Mouse (Mus musculus): ENCODE data around the gene Scyl1.

Scyl1 gene

DNA sequence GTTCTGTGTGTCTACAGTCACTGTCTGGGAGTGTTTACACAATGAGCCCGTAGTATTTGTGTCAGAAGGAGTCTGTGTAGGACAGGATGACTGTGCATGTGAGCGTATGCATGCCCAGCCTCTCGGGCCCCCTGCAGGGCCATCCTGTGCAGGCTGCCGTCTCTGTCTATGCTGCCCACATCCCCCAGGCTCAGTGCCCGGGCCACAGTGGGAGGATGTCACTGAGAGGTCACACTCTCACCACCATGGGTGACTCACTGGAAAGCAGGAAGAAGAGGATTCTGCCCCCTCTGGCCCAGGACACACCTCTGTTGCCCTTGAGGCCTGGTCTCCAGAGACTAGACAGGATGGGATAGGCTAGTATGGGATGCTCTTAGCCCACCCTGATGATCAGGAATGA lies 27.6 kb downstream of the Scyl1 start:
- DNase-seq (ENCODE audit: low read depth, low spot score), result no peak

DNA sequence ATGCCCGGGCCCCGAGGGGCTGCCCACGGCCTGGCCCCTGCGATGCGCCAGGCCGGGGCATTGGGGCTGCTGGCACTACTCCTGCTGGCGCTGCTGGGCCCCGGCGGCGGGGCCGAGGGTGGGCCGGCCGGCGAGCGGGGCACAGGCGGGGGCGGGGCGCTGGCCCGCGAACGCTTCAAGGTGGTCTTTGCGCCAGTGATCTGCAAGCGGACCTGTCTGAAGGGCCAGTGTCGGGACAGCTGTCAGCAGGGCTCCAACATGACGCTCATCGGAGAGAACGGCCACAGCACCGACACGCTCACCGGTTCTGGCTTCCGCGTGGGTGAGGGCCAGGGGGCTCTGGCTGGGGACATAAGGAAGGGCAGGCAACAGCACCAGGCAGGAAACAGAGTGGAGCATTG lies 29.0 kb downstream of the Scyl1 start:
- DNase-seq (ENCODE audit: low read depth, low spot score), result no peak

DNA sequence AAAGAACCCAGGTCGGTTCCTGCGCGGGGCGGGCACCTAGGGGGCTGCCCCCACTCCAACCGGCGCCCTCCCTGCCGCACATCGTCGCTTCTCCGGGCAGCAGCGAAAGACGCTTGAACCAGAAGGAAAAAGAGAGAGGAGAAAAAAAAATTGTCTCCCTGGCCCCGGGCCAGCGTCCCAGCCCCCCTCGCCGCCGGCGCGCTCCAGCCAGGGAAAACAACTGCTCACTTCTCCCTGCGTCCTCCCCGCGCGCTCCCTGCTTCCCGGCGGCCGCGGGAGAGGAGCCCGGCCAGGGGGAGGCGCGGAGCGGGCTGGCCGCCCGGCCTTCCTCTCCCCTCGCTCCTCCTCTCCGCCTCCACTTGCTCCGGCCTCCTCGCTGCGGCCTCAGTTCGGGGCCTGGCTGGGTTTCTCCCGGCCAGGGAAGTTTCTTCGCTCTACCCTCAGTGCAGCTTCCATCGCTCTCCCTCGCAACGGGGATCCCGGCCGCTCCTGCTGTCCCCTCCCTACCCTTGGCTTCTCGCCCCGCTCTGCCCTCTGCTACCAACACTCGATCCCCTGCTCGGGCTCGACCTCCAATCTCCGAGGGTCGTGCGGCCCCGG lies 29.5 kb downstream of the Scyl1 start:
- DNase-seq (ENCODE audit: low read depth, low spot score), result no peak

DNA sequence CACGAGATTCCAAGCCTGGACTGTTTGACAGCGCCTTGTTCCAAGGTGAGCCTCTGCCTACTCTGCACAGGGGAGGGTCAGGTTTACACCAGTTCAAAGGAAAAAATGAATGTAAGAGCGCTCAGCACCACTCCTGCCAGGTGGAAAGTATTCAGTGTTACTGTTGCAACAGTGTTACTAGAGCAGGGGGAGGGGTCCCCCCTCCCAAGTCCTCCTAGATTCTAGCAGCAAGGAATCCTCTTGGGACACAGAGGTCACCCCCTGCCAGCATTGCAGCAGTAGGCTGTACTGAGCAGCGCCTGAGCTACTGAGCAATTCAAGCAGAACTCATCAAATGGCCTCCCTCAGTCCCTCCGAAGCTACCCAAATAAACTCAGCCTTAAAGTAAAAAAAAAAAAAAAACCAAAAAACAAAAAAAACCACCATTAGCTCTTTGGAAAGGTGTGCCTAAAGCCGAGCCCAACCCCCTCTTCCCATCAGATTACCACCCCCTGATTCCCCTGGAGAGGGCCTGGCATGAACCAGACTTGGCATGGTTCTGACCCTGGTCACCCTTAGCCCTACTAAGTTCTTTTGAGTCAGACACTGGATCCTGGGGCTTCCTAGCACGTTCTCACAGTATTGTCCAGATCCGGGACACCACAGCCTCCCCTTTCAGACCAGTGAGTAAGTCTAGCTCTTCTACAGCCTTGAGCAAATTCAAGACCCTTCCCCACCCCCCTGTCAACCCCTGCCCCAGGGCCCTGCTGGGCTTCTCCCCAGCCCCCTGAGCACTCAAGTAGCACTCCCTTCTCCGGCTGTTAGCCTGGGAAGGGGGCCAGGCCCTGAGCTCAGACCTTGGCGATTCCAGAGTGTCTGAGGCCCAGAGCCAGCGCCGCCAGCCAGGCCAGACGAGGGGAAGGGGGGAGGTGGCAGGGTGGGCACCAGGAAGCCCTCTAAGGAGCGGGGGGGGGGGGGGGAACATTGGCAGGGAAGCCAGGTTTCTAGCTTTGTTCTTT lies 30.6 kb downstream of the Scyl1 start, which contains the start of gene Ltbp3:
TSS of gene Ltbp3 (plus strand) at position 585 of the 998 bp plus-strand sequence.
- DNase-seq (ENCODE audit: low read depth, low spot score), result no peak

DNA sequence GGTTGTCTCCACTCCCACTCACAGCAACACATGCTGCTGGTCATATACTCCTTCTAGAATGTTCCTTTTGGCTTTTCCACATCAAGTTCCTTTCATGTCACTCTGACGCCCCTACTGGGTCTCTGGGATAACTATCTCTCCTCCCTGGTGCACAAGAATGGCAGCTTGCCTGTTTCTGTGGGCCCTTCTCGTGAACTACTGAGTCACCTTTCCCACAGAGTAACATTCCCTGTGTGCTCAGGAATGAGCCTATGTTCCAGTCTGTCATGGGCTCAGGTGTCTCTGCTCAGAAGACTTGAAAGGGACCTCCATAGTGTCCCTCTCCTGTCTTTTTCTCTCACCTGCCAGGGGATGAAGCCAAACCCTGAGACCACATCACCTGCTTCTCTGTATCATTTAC lies 31.8 kb downstream of the Scyl1 start:
- DNase-seq (ENCODE audit: low read depth, low spot score), result no peak

DNA sequence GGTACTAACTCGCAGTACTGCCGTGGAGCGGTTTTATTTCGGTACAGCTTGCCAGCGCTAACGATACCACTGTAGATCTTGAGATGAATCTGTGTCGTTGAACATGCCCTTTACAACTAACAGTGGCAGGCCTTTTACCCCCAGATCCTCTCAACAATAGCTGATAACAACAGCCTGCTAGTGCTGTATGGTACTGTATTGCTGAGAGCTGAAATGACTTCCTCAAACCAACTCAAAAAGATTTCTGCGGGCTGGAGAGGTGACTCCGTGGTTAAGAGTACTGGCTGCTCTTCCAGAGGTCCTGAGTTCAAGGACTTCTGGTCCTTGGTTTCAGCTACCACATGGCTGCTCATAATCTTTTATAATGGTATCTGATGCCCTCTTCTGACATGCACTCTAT lies 36.9 kb downstream of the Scyl1 start:
- DNase-seq (ENCODE audit: low read depth, low spot score), result no peak

DNA sequence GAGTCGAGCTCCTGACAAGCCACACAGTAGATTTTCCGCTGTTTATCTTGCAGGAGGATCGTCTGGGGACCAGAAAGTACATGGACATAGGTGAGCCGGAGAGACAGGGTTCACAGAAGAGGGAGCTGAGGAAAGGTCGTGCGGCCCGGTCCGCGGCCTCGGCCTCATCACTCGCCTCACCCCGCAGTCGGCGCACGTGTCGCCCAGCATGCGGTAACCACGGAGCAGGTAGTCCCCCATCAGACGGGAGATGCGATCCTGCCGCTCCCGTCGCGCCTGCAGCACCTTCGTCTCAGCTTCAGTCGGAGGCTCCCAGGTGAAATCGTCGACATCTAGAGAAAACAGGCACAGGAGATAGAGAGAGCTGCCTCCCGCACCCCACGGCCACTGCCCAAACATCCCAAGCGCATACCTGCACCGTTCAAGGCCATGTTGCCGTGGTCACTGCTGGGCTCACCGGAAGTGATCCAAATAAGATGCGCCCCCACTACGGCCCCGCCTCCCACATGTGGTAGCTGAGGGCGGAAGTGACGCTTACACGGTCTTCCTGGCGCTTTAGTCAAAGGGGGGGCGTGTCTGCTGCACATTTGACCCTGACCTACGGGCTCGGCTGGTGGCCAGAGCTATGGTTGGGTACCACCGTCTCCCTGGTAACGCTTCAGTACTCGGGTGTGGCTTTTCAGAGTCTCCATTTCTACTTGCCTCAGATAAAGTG lies 39.8 kb downstream of the Scyl1 start:
- peak; percentile 97 for DNase-seq (ENCODE audit: low read depth, low spot score)

DNA sequence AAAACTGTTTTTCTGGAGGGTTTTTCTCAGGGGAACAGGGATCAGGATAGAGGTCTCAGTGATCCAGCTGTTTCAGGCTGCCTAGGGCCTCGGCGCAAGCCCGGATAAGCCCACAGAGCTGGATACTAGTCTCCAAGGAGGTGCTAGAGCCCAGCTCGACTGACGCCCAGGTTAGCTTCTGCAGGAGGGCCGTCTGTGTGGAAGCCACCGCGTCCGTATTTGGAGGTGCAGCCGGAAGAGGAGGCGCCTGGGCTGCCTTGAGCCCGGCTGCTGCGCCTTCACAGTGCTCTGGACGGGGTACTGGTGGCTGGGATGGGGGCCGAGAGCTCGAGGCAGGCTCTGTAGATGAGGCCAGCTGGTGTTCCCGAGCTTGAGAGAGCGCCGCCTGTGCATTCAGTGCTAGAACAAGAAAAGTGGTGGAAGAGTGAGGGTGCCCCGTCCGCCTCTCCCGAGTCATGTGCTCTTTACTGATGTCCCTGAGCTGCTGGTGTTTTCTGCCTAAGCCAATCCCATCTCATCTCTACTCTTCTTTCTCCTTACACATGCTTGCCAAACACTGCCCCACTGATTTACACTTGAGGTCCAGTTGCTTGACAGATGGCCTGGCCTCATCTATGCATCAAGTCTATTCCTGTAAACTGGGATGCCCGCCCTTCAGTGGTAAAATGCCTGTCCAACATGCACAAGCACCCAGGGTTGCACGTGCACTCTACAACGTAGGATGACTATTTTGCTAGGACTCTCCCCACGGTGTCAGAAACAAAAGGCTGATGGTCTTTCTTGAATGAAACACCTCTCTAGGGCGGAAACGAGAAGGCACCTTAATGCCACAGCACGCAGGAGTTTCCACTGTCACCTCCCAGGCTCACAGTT lies 40.7 kb downstream of the Scyl1 start:
- DNase-seq (ENCODE audit: low read depth, low spot score), result no peak

DNA sequence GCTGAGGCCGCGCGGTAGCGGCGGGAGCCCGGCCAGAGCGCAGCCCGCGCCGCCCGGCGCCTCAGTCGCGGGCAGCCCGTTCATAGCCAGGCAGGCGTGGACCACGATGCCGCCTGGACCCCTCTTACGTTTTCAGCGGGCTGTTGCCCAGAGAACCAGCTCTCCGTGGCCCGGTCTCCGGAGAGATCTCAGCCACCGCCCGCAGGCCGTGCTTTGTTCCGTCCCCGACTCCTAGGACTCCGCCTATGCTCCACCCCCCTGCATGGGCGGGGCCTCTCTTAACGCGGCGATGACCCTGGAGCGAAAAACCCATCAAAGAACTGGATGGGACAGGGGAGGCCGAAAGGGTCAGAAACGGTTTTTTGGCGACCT lies 41.8 kb downstream of the Scyl1 start, which contains the start of gene Fam89b:
TSS of gene Fam89b (minus strand) at position 210 of the 372 bp plus-strand sequence.
- peak; percentile 89 for DNase-seq (ENCODE audit: low read depth, low spot score)

DNA sequence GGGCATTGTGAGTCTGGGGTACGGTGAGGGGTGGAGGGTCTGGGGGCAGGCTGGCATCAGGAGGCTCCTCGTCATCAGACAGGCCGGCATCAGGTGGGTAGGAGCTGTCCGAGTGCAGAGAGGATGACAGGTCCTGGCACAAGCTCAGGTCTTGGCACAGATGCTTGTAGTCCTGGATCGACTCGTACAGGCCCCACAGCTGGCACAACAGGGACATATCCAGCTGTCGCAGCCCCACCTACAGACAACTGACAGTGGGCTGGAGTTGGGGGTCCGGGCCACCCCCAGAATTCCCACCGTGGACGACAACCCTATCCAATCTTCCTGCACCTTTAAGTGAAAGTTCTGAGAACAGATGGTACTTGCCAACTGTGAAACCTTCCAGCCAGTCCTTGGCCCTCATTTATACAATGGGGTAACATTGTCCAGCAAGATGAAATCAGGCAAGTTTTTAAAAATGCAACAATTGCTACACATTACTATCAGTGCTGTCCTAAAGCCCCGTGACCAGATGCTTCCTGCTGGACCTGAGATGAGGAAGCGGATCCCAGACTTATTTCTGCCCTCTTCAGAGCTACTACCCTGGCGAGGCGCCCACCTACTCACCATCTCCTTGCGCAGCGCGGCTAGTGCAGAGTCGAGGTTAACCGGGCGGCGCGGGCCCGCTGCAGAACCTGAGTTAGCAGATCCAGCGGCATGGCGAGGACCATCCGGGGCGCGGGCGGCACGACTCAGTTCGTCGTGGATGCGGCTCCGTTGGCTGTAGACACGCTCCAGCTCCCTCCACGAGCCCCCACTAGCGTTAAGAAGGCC lies 42.4 kb downstream of the Scyl1 start:
- no peak for DNase-seq (ENCODE audit: low read depth, low spot score)

DNA sequence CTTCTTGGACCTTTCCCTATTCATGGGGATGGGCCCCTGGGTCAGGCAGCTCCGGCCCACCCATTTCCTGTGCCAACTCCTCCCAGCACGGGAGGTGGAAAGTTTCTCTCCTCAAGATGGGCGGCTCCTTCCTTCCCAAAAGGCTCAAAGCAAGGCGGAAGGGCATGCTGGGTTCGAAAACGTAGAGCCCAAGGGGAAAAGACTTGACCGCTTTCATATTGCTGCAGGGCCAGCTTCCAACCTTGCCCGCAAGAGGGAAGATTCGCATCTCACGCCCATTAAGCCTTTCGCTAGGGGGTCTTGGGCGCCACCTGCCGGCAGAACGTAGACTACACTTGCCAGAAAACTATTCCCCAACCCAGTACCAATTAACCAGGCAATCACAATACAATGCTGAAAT lies 43.5 kb downstream of the Scyl1 start:
- peak; percentile 84 for DNase-seq (ENCODE audit: low read depth, low spot score)

DNA sequence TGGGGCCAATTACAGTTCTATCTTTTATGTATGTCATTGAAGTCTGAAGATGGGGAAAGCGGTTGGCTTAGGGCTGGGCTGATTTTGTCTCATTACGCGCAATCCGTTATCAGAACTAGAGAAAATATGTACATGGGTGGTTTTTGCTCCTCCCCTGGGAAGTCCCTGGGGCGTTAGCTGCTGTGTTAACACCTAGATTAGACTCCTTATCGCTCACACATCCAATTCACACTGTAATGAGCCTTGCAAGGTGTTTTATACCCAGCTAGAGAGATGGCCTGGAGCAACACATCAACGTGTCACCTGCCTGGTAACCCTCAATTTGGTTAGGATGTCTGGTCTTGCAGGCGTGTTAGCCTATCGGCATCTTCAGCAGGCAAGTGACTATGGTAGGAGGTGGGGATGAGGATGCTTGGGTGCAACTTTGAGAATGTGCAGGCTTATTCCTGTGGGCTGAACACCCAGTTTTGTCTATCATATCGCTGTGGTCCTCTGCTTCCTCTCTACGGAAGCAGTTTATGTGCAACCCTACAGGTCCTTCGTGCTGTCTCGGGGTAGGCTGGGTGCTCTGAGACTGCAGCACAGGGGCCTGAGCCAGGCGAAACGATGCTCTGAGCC lies 44.1 kb downstream of the Scyl1 start:
- DNase-seq (ENCODE audit: low read depth, low spot score), result peak; percentile 74

DNA sequence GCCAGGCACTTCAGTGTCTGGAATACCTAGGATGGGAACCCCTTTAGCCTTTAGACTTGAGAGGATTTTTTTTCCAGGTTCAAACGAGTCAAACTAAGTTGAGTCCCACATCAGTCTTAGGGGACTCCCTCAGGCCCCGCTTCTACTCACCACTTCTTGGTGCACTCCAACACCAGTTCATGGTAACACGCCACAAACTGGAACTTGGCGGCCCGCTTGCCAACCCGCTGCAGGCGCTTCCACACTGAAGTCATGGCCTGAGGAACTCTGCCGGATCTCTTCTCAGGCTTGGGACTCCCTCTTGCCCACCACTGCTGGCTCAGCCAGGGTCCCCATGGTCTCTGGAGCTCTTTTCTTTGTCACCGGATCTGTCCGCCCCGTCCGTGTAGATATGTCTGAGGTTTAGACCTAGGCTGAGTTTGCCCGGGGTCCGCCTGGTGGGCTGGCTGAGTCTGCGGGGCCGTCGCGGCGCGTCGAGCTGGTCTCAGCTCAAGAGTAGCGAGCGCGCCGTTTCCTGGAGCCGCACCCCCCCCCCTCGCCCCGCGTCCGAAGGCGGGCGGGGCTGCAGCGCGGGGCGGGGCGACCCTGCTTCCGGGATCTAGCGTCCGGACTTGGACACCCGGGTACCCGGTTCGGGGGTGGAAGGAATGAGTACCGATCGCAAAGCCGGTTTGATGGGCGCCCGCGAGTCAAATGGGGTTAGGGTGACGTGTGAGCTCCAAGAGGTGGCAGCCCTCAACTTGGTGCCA lies 45.3 kb downstream of the Scyl1 start, which contains the start of gene Ehbp1l1:
TSS of gene Ehbp1l1 (minus strand) at position 551 of the 749 bp plus-strand sequence.
- DNase-seq (ENCODE audit: low read depth, low spot score), result peak; percentile 89

DNA sequence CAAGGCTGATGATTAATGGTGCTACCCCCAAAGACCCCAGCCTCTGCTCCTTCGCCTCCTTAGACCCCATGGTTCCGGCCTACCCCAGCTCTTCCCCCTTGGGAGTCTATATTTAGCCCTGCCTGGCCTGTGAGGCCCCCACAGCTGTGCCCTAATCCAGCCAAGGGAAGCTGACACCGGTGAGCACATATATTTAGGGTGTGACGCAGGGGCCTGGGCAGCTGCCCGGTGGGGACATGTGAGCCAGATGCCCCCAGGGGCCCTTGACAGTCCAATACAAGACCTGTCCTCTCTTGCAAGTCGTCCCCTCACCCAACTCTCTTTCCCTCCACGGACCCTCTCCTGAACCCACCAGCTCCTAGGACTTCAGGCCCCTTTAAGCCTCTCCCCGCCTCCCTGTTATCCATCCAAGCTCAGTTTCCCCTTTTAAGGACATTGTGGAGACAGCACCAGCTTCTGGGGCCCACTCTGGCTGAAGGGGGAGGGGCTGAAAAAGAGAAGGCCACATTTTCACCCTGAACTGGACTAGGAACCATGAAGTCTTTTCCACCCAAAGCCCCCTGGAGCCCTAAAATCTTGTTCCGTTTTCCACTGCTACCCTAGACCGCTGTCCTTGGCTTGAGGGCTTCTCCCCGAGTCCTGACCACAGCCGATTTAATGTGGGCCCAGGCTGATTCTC lies 46.1 kb downstream of the Scyl1 start:
- DNase-seq (ENCODE audit: low read depth, low spot score), result peak; percentile 70

DNA sequence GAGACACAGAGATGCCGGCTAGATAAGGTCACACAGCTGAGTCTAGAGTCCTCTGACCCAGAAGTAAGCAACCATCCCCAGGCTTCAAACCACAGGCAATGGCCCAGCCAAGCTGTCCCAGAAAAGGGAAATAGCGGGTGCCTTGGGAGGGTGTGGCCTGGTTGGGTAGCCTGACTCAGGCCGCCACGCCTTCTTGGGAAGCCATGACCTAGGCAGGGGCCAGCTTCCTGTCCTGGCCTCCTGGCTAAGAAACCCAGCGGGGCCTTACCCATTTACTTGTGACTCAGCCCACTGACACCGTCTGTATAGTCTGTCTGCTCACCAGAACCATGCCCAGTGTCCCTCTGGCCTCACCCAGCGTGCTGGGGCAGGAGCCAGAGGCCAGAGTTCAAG lies 46.7 kb downstream of the Scyl1 start:
- peak; percentile 82 for DNase-seq (ENCODE audit: low read depth, low spot score)

DNA sequence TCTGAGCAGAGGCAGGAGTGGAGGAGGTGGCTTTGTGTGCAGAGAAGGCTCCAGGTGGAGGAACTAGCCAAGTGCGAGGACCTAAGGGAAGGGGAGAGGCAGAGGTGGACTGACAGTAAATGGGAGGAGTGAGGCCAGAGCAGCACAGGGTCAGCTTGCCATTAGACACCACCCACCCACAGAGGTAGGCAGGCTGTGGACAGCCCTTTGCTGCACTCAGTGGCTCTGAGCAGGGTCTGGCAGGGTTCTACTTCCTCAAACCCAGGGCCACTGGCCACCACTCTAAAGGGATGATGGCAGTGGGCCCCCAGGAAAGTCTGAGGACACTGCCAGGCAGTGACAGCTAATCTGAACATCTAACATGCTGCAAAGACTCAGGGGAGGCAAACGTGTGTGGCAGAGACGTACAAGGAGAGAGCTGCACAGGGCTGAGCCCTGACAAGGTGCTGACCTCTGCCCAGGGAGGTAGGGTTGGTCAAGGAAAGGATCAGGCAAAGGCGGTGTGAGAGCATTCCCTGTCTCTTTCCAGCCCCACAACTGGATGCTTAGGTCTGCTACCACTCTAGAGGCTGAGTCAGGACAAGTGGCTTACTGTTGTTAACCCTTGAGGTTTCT lies 47.2 kb downstream of the Scyl1 start:
- no peak for DNase-seq (ENCODE audit: low read depth, low spot score)

DNA sequence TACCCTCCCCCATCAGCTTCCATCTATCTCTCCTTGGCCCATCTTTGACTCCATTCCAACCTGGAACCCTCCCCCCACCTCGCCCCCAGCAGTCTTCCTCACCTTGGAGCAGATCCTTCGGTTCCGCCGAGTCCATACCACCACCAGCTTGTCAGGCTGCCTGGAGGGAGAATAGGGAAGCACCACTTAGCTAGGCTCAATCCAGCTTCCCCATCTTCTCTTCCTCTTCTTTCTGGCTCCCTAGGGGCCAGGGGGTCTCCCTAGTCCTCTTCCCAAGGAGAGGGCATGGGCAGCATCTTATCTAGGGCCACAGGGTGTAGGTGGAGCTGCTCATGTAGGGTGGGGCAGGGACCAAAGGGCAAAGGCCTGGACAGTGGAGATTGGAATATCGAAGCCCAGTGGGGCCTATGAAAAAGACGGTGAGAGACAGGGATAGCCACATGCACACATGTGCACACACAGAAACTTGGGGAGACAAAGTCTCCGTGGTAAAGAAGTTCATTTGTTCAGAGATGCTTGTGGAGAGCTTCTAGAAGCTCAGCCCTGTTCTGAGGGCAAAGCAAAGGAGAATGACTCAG lies 48.3 kb downstream of the Scyl1 start:
- no peak for DNase-seq (ENCODE audit: low read depth, low spot score)

DNA sequence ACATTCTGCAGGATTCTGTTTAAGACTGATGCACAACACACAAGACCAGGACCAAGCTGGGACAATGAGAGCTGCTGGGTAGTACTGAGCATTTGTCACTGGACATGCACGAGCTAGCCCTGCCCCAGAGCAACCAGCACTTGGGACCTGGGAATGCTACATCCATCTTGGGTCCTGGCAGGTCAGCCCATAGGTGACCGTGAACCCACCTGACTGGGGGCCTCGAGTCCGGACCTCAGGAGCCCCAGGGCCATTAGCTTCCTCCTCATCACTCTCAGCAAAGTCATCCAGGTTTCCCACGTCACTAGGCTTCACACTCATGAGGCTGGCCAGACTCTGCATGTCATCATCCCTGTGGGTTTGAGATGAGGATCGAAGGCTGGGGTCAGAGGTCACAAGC lies 50.0 kb downstream of the Scyl1 start:
- no peak for DNase-seq (ENCODE audit: low read depth, low spot score)
